Mouse (Mus musculus): ENCODE results near the gene Atg14.

- no peak for TF ChIP-seq CTCF (IDR thresholded peaks at IDR 0.05; ENCODE audit: insufficient read depth, low read length)
- no peak for TF ChIP-seq POLR2A (IDR thresholded peaks at IDR 0.05; ENCODE audit: borderline replicate concordance, extremely low read depth, low read depth, low read length)
Observed at GRCm38 (mm10) chr14:47560714-47561113, 9.7 kb downstream of the Atg14 start.

All from lung, adult 2 months (tissue).